Mouse (Mus musculus) stomach, embryonic 16.5 days (tissue): Measurements from ENCODE around the gene Gng10. TPM values are rescaled to one million over a fixed set of nuclear protein-coding genes. Genes with fewer than 3 reads are reported as not detected.

Experiments
- ATAC-seq: fragments of 200-750 bp; cut with Nextera tagmentation; 2 replicates; pipeline ENCODE4 v1.8.0; 2017; ENCODE audit warnings: moderate number of reproducible peaks, moderate TSS enrichment; ENCODE audit not compliant: insufficient read depth, low FRiP score
- H3K27ac ChIP-seq: fragments of 300-500 bp; sonication (generic); 2 replicates; pipeline ENCODE4 v1.5.1; 2014; ENCODE audit warnings: low read length
- H3K27me3 ChIP-seq: fragments of 300-500 bp; sonication (generic); 2 replicates; pipeline ENCODE4 v1.6.1; 2014; ENCODE audit warnings: low read length, control low read depth, mixed read lengths; ENCODE audit not compliant: control insufficient read depth, insufficient read depth
- H3K36me3 ChIP-seq: fragments of 300-500 bp; sonication (generic); 2 replicates; pipeline ENCODE4 v1.6.1; 2014; ENCODE audit warnings: low read length; ENCODE audit not compliant: control insufficient read depth, insufficient read depth
- H3K4me1 ChIP-seq: fragments of 300-500 bp; sonication (generic); 2 replicates; pipeline ENCODE4 v1.6.1; 2014; ENCODE audit warnings: low read length, control low read depth, mixed read lengths; ENCODE audit not compliant: control insufficient read depth, insufficient read depth
- H3K4me2 ChIP-seq: fragments of 300-500 bp; sonication (generic); 2 replicates; pipeline ENCODE4 v1.6.1; 2014; ENCODE audit warnings: low read depth, low read length, mixed read lengths
- H3K4me3 ChIP-seq: fragments of 300-500 bp; sonication (generic); replicated peaks from 2 replicates; pipeline ENCODE4 v1.5.1; 2014; ENCODE audit warnings: mild to moderate bottlenecking, low read length
- H3K9ac ChIP-seq: fragments of 300-500 bp; sonication (generic); 2 replicates; pipeline ENCODE4 v1.6.1; 2014; ENCODE audit warnings: low read length
- H3K9me3 ChIP-seq: fragments of 300-500 bp; sonication (generic); replicated peaks from 2 replicates; pipeline ENCODE4 v1.6.1; 2016; ENCODE audit warnings: low read length, control low read depth; ENCODE audit not compliant: control insufficient read depth
- WGBS: fragments of 180-500 bp; shearing (Covaris S2); extraction: QIAGEN DNeasy Blood & Tissue Kit; methylation state at CpG from one replicate; pipeline ENCODE4 v1.1.7; 2014; 5-methylcytosine and 5-hydroxymethylcytosine counted together
- polyA plus RNA-seq: library from polyadenylated mRNA; unstranded; fragments of >200 nt; fragmentation: Nextera tagmentation; extraction: Ambion mirVana; gene quantifications from 2 replicates; pipeline ENCODE4 v1.2.1, GENCODE M21; 2015

Gene Gng10
- polyA plus RNA-seq, 1 experiment from 2014 or later = 147 TPM

DNA sequence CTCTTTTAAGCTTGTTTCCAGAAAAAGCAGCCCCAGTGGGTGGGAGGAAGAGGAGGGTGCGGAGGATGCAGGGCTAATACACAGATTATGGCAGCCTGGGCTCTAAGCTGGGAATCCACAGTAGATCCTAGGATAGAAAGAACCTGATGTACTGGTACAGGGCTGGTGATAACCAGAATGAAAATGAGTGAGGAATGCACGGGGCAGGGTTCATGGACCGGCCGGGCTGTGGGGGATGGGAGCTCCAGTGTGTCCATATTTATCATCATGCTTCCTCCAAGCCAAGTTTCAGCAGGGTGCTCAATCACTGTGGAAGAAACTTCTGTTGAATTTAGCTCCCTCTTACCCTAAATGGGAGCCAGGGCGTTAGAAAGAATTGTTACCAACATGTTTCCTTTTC, 37.8 kb upstream of the Gng10 start:
- Histone ChIP-seq H3K27ac (no peak overlapping the region; the same call in 1 of the 2 replicates), H3K4me2 (no peak overlapping the region), H3K4me3 (no peak overlapping the region), H3K36me3 (no peaks in the 10 kb centered on the region), H3K9ac (no peak overlapping the region), H3K4me1 (peaks cover 10% of the 10 kb centered on the region; the same call in 1 of the 2 replicates), H3K27me3 (no peaks in the 10 kb centered on the region), H3K9me3 (no peaks in the 10 kb centered on the region)
- ATAC-seq = peak; percentile 28; the same call in 1 of the 2 replicates
- 46% methylated on average over 5 of the region's 5 CpGs for WGBS

GRCm38 (mm10) chr4:58998688-58999087, 36.2 kb upstream of the Gng10 start:
- Histone ChIP-seq H3K27ac (no peak overlapping the region), H3K27me3 (no peaks in the 10 kb centered on the region), H3K9me3 (no peaks in the 10 kb centered on the region), H3K4me2 (no peak overlapping the region), H3K9ac (no peak overlapping the region), H3K4me1 (peaks cover 10% of the 10 kb centered on the region; the same call in 1 of the 2 replicates), H3K4me3 (no peak overlapping the region), H3K36me3 (no peaks in the 10 kb centered on the region)
- no peak for ATAC-seq
- 80% methylated on average over 1 of the region's 1 CpGs for WGBS

DNA sequence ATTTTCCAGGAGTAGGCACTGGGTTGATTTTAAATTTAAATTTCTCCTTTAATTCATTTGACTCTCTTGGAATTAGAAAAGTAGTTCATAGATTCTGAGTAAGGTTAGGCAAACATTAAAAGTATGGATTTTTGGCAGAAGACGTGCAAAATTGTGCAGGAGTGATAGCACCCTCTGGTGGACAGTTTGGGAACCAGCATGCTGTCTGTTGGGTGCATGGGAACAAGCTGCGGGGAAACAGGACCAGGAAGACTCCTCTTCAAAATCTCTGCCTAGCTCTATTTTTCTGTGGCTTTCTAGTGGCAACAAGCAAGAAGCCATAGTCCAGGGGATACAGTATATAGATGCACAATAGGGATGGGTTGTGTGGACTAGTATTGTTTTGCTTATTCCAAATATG, 35.2 kb upstream of the Gng10 start:
- Histone ChIP-seq H3K36me3 (no peaks in the 10 kb centered on the region), H3K9me3 (no peaks in the 10 kb centered on the region), H3K27ac (no peak overlapping the region), H3K27me3 (no peaks in the 10 kb centered on the region), H3K4me1 (peaks cover 19% of the 10 kb centered on the region), H3K4me3 (no peak overlapping the region), H3K4me2 (no peak overlapping the region), H3K9ac (no peak overlapping the region)
- no peak for ATAC-seq
- 5% methylated on average over 2 of the region's 2 CpGs for WGBS

GRCm38 (mm10) chr4:59000614-59001013, 34.3 kb upstream of the Gng10 start:
- 3% methylated on average over 2 of the region's 2 CpGs for WGBS
- no peak for ATAC-seq

DNA sequence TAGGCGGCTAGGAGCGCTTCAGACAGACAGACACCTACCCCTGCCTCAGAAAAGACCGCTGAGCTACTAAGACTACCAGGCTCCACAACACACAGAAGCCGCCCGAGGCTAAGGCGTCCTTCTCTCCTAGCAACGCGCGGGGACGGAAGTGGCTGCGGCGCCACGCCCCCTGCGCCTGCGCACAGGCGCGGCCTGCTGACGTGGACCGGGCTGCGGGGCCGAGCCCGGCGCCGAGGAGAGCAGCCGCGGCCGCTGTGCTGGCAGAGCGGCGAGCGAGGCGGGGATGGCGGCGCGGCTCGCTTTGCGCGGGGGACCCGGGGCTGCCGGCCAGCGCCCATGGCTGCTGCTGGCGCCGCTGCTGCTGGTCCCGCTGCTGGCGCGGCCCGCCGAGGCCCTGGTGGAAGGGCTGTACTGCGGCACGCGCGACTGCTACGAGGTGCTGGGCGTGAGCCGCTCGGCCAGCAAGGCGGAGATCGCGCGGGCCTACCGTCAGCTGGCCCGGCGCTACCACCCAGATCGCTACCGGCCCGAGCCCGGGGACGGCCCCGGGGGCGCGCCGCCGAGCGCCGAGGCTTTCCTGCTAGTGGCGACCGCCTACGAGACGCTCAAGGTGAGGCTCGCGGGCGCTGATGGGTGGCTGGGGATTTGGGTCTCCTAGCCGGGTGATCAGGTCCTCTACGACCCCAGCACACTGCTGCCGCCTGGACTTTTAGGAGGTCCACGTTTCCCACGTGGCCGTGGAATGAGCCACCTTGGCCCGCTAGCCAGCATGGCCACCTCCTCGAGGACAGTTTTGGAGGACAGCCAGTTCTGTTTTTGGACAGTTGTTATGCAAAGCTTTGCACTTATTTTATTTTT, 31.7 kb upstream of the Gng10 start, which contains the start of gene Gm20503:
Gm20503 (plus strand) TSS at position 263 of the 858 bp plus-strand sequence.
- H3K9ac ChIP-seq = peak within 1 kb of the TSS; percentile 97
- H3K4me1 ChIP-seq = peaks cover 12% of the 10 kb centered on the region
- peak; percentile 98 for ATAC-seq
- peak within 1 kb of the TSS; percentile 88 for H3K4me2 ChIP-seq
- H3K36me3 ChIP-seq = no peaks in the 10 kb centered on the region
- H3K9me3 ChIP-seq = no peaks in the 10 kb centered on the region
- under 1% methylated on average over 89 of the region's 89 CpGs for WGBS
- H3K27me3 ChIP-seq = no peaks in the 10 kb centered on the region
- peak within 1 kb of the TSS; percentile 95 for H3K4me3 ChIP-seq
- peak within 1 kb of the TSS; percentile 74 for H3K27ac ChIP-seq

More at GRCm38 (mm10) chr4:59000614-59001013, 34.3 kb upstream of the Gng10 start:
- Histone ChIP-seq H3K36me3 (no peaks in the 10 kb centered on the region), H3K4me3 (no peak overlapping the region), H3K9ac (no peak overlapping the region), H3K27me3 (no peaks in the 10 kb centered on the region), H3K9me3 (no peaks in the 10 kb centered on the region), H3K4me2 (no peak overlapping the region), H3K4me1 (peaks cover 19% of the 10 kb centered on the region), H3K27ac (no peak overlapping the region)

GRCm38 (mm10) chr4:59003806-59004200, 31.1 kb upstream of the Gng10 start:
- Histone ChIP-seq H3K4me2 (peak overlapping the region; percentile 88), H3K9me3 (no peaks in the 10 kb centered on the region), H3K36me3 (no peaks in the 10 kb centered on the region), H3K4me1 (peaks cover 9% of the 10 kb centered on the region), H3K4me3 (peak overlapping the region; percentile 95), H3K27me3 (no peaks in the 10 kb centered on the region), H3K27ac (no peak overlapping the region), H3K9ac (peak overlapping the region; percentile 97)
- 15% methylated on average over 7 of the region's 7 CpGs for WGBS
- ATAC-seq = no peak

DNA sequence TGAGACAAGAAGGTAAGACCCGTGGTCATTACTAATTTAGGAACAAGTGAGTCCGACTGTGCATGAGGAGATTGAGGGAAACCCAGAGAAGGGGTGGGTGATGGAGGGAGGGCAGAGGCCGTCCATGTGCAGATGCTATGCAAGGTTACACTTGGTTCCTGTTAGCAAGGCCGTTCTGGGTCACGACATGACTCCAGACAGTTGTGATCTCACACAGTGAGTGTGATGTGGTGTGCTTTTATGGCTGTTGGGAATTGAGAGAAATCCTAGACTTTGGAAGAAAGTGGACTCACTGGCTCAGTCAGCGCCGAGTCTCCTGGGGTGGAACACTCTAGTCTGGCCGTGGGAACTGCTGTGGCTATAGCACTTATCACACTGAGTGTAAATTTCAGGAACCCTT, 28.7 kb upstream of the Gng10 start:
- Histone ChIP-seq H3K9ac (no peak overlapping the region), H3K36me3 (no peaks in the 10 kb centered on the region), H3K4me2 (no peak overlapping the region), H3K9me3 (no peaks in the 10 kb centered on the region), H3K27ac (no peak overlapping the region), H3K4me3 (no peak overlapping the region), H3K27me3 (no peaks in the 10 kb centered on the region), H3K4me1 (peaks cover 9% of the 10 kb centered on the region)
- no peak for ATAC-seq
- WGBS = 67% methylated on average over 8 of the region's 8 CpGs

GRCm38 (mm10) chr4:59007016-59007415, 27.9 kb upstream of the Gng10 start:
- Histone ChIP-seq H3K4me2 (no peak overlapping the region), H3K27me3 (no peaks in the 10 kb centered on the region), H3K4me3 (no peak overlapping the region), H3K9me3 (no peaks in the 10 kb centered on the region), H3K36me3 (no peaks in the 10 kb centered on the region), H3K9ac (no peak overlapping the region), H3K27ac (no peak overlapping the region), H3K4me1 (peaks cover 9% of the 10 kb centered on the region)
- 73% methylated on average over 6 of the region's 6 CpGs for WGBS
- no peak for ATAC-seq

GRCm38 (mm10) chr4:59007974-59008373, 26.9 kb upstream of the Gng10 start:
- Histone ChIP-seq H3K4me2 (no peak overlapping the region), H3K27ac (no peak overlapping the region), H3K36me3 (no peaks in the 10 kb centered on the region), H3K9ac (no peak overlapping the region), H3K4me1 (peaks cover 9% of the 10 kb centered on the region), H3K9me3 (no peaks in the 10 kb centered on the region), H3K27me3 (no peaks in the 10 kb centered on the region), H3K4me3 (no peak overlapping the region)
- ATAC-seq = no peak
- 67% methylated on average over 5 of the region's 5 CpGs for WGBS
